Mouse (Mus musculus) lung, postnatal 0 days (tissue): ENCODE data around the gene Mrps16. TPM values are rescaled to one million over a fixed set of nuclear protein-coding genes. Genes with fewer than 3 reads are reported as not detected.

Experiments used
- ATAC-seq: fragments of 200-750 bp; cut with Nextera tagmentation; 2 replicates; pipeline ENCODE4 v1.8.0; 2017; ENCODE audit warnings: moderate library complexity
- DNase-seq: peaks from one replicate; pipeline ENCODE4 v3.0.0-alpha.2; 2016; ENCODE audit warnings: low spot score
- H3K27ac ChIP-seq: fragments of 300-500 bp; sonication (generic); 2 replicates; pipeline ENCODE4 v1.5.1; 2014; ENCODE audit warnings: antibody characterized with exemption, mild to moderate bottlenecking, low read length, mixed read lengths
- H3K27me3 ChIP-seq: fragments of 300-500 bp; sonication (generic); replicated peaks from 2 replicates; pipeline ENCODE4 v1.6.1; 2014; ENCODE audit warnings: low read length, mixed read lengths; ENCODE audit not compliant: insufficient read depth
- H3K36me3 ChIP-seq: fragments of 300-500 bp; sonication (generic); 2 replicates; pipeline ENCODE4 v1.6.1; 2014; ENCODE audit warnings: low read length, mixed read lengths; ENCODE audit not compliant: insufficient read depth
- H3K4me1 ChIP-seq: fragments of 300-500 bp; sonication (generic); 2 replicates; pipeline ENCODE4 v1.6.1; 2014; ENCODE audit warnings: antibody characterized with exemption, low read depth, low read length, mixed read lengths; ENCODE audit not compliant: insufficient read depth
- H3K4me2 ChIP-seq: fragments of 300-500 bp; sonication (generic); replicated peaks from 2 replicates; pipeline ENCODE4 v1.6.1; 2014; ENCODE audit warnings: low read depth, mild to moderate bottlenecking, low read length, moderate library complexity, mixed read lengths
- H3K4me3 ChIP-seq: fragments of 300-500 bp; sonication (generic); 2 replicates; pipeline ENCODE4 v1.5.1; 2014; ENCODE audit warnings: low read depth, low read length
- H3K9ac ChIP-seq: fragments of 300-500 bp; sonication (generic); replicated peaks from 2 replicates; pipeline ENCODE4 v1.6.1; 2014; ENCODE audit warnings: low read depth, mild to moderate bottlenecking
- H3K9me3 ChIP-seq: fragments of 300-500 bp; sonication (generic); 2 replicates; pipeline ENCODE4 v1.6.1; 2016; ENCODE audit warnings: low read length, mixed read lengths
- CTCF ChIP-seq: IDR thresholded peaks from 2 replicates; pipeline ENCODE4 v1.5.1; 2016; ENCODE audit warnings: antibody characterized with exemption, mild to moderate bottlenecking
- EP300 ChIP-seq: IDR thresholded peaks from 2 replicates; pipeline ENCODE4 v1.6.1; 2016; ENCODE audit warnings: antibody characterized with exemption, mild to moderate bottlenecking, control low read depth
- WGBS: fragments of 180-500 bp; shearing (Covaris S2); extraction: QIAGEN DNeasy Blood & Tissue Kit; methylation state at CpG from one replicate; pipeline ENCODE4 v1.1.7; 2014; 5-methylcytosine and 5-hydroxymethylcytosine counted together
- polyA plus RNA-seq: library from polyadenylated mRNA; unstranded; fragments of >200 nt; fragmentation: Nextera tagmentation; extraction: Ambion mirVana; gene quantifications from 2 replicates; pipeline ENCODE4 v1.2.1, GENCODE M21; 2015

The Mrps16 gene
- polyA plus RNA-seq, 1 experiment from 2014 or later = 64.4 TPM

- TF ChIP-seq CTCF = no peak
- no peak for TF ChIP-seq EP300
- Histone ChIP-seq H3K36me3 (no peaks in the 10 kb centered on the region), H3K27me3 (no peaks in the 10 kb centered on the region), H3K27ac (peak overlapping the region; percentile 93), H3K4me2 (peak overlapping the region; percentile 63), H3K9ac (peak overlapping the region; percentile 88), H3K4me1 (0 out of 2 replicates have a peak, but pooled peaks cover 3% of the 10 kb centered on the region), H3K9me3 (no peaks in the 10 kb centered on the region), H3K4me3 (peak overlapping the region; percentile 67)
- ATAC-seq (peak; percentile 46), DNase-seq (no peak)
- WGBS = 4% methylated on average over 15 of the region's 15 CpGs
Observed at GRCm38 (mm10) chr14:20347441-20347990, 45.9 kb downstream of the Mrps16 start.

GRCm38 (mm10) chr14:20345885-20346284 is 47.5 kb downstream of the Mrps16 start:
- 72% methylated on average over 9 of the region's 9 CpGs for WGBS

GRCm38 (mm10) chr14:20340866-20341265 is 52.6 kb downstream of the Mrps16 start:
- no peaks in the 10 kb centered on the region; the same call in 1 of the 2 replicates for H3K36me3 ChIP-seq
- no peak for ATAC-seq
- TF ChIP-seq EP300 (no peak), CTCF (no peak)
- H3K4me1 ChIP-seq = no peaks in the 10 kb centered on the region; the same call in 1 of the 2 replicates
- H3K9ac ChIP-seq = no peak overlapping the region
- H3K4me2 ChIP-seq = no peak overlapping the region
- H3K4me3 ChIP-seq = no peak overlapping the region
- no peaks in the 10 kb centered on the region for H3K9me3 ChIP-seq
- DNase-seq = peak; percentile 19
- H3K27me3 ChIP-seq = no peaks in the 10 kb centered on the region
- 71% methylated on average over 7 of the region's 7 CpGs for WGBS
- H3K27ac ChIP-seq = no peak overlapping the region

More at GRCm38 (mm10) chr14:20345885-20346284, 47.5 kb downstream of the Mrps16 start:
- TF ChIP-seq CTCF (no peak), EP300 (no peak)
- Histone ChIP-seq H3K36me3 (no peaks in the 10 kb centered on the region), H3K27ac (no peak overlapping the region), H3K4me3 (no peak overlapping the region), H3K9ac (no peak overlapping the region), H3K4me1 (0 out of 2 replicates have a peak, but pooled peaks cover 3% of the 10 kb centered on the region), H3K27me3 (no peaks in the 10 kb centered on the region), H3K9me3 (no peaks in the 10 kb centered on the region), H3K4me2 (no peak overlapping the region)
- DNase-seq (no peak), ATAC-seq (no peak)

- 86% methylated on average over 8 of the region's 8 CpGs for WGBS
- Histone ChIP-seq H3K27me3 (no peaks in the 10 kb centered on the region), H3K4me3 (no peak overlapping the region), H3K9me3 (no peaks in the 10 kb centered on the region), H3K36me3 (peaks cover 4% of the 10 kb centered on the region), H3K4me2 (no peak overlapping the region), H3K4me1 (no peaks in the 10 kb centered on the region; the same call in 1 of the 2 replicates), H3K27ac (no peak overlapping the region), H3K9ac (no peak overlapping the region)
- ATAC-seq (peak; percentile 68), DNase-seq (peak; percentile 61)
- TF ChIP-seq CTCF (peak; percentile 60), EP300 (no peak)
Observed at GRCm38 (mm10) chr14:20340149-20340548, 53.3 kb downstream of the Mrps16 start.

- Histone ChIP-seq H3K27ac (no peak overlapping the region), H3K9ac (no peak overlapping the region), H3K4me1 (no peaks in the 10 kb centered on the region; the same call in 1 of the 2 replicates), H3K36me3 (peaks cover 5% of the 10 kb centered on the region), H3K4me2 (no peak overlapping the region), H3K4me3 (no peak overlapping the region), H3K9me3 (no peaks in the 10 kb centered on the region), H3K27me3 (no peaks in the 10 kb centered on the region)
- ATAC-seq (no peak), DNase-seq (no peak)
- WGBS = 97% methylated on average over 5 of the region's 5 CpGs
- TF ChIP-seq CTCF = peak; percentile 11; the same call in 1 of the 2 replicates
- no peak for TF ChIP-seq EP300
Observed at GRCm38 (mm10) chr14:20339415-20339814, 54.0 kb downstream of the Mrps16 start.

Other genes with a start within 250 kb of the Mrps16 start
- 4.5 and 5.2 TPM in 2 replicates for gene Kcnk5, start 211.8 kb downstream of the Mrps16 start, polyA plus RNA-seq
- gene Kcnk16, start 124.4 kb downstream of the Mrps16 start, polyA plus RNA-seq = 0.20 TPM in 1 of 2 replicates, not detected in the other
- 12.6 and 13.0 TPM in 2 replicates for gene Nudt13, start 98.9 kb downstream of the Mrps16 start, polyA plus RNA-seq
- 19.0 and 19.1 TPM in 2 replicates for gene Ecd, start 45.5 kb downstream of the Mrps16 start, polyA plus RNA-seq
- 14.7 and 16.9 TPM in 2 replicates for gene Fam149b, start 45.5 kb downstream of the Mrps16 start, polyA plus RNA-seq
- 34.7 and 37.9 TPM in 2 replicates for gene Dnajc9, start 4.7 kb downstream of the Mrps16 start, polyA plus RNA-seq
- 3.7 and 4.0 TPM in 2 replicates for gene Cfap70, start 58.6 kb upstream of the Mrps16 start, polyA plus RNA-seq
- gene Anxa7, start 86.5 kb upstream of the Mrps16 start, polyA plus RNA-seq = 52.9 and 56.9 TPM in 2 replicates
- 0.20 and 0.38 TPM in 2 replicates for gene Mss51, start 103.3 kb upstream of the Mrps16 start, polyA plus RNA-seq
- gene Ppp3cb, start 152.9 kb upstream of the Mrps16 start, polyA plus RNA-seq = 24.2 and 26.6 TPM in 2 replicates
- 3.9 and 5.0 TPM in 2 replicates for gene Usp54, start 247.4 kb upstream of the Mrps16 start, polyA plus RNA-seq